Mouse (Mus musculus): ENCODE data around the gene Zmiz1. TPM values are rescaled to one million over a fixed set of nuclear protein-coding genes. Genes with fewer than 3 reads are reported as not detected.

Zmiz1 gene
- polyA plus RNA-seq, 1 experiment: 0.68 TPM

- TF ChIP-seq TAL1 (IDR thresholded peaks at IDR 0.05; ENCODE audit: low read length) (no peak), GATA1 (IDR thresholded peaks at IDR 0.05; ENCODE audit: low read length) (no peak)
- Histone ChIP-seq H3K27me3 (ENCODE audit: control insufficient read depth) (no peaks in the 10 kb centered on the region), H3K36me3 (ENCODE audit: control insufficient read depth) (peaks cover 22% of the 10 kb centered on the region), H3K9me3 (ENCODE audit: control insufficient read depth, low read length) (no peaks in the 10 kb centered on the region), H3K4me3 (replicated peaks) (no peak overlapping the region), H3K4me1 (ENCODE audit: control insufficient read depth) (no peaks in the 10 kb centered on the region)
These were observed 128.0 kb downstream of the Zmiz1 start for GRCm38 (mm10) chr14:25586846-25587486.

- no peaks in the 10 kb centered on the region for H3K4me1 ChIP-seq (ENCODE audit: control insufficient read depth)
- no peaks in the 10 kb centered on the region for H3K9me3 ChIP-seq (ENCODE audit: control insufficient read depth, low read length)
- H3K36me3 ChIP-seq (ENCODE audit: control insufficient read depth): peaks cover 19% of the 10 kb centered on the region
- TF ChIP-seq GATA1 (IDR thresholded peaks at IDR 0.05; ENCODE audit: low read length) (no peak), TAL1 (IDR thresholded peaks at IDR 0.05; ENCODE audit: low read length) (no peak)
- no peaks in the 10 kb centered on the region for H3K27me3 ChIP-seq (ENCODE audit: control insufficient read depth)
- no peak overlapping the region for H3K4me3 ChIP-seq (replicated peaks)
These were observed 128.6 kb downstream of the Zmiz1 start for GRCm38 (mm10) chr14:25587487-25588001.

- Histone ChIP-seq H3K9me3 (ENCODE audit: control insufficient read depth, low read length) (no peaks in the 10 kb centered on the region), H3K4me1 (ENCODE audit: control insufficient read depth) (no peaks in the 10 kb centered on the region), H3K36me3 (ENCODE audit: control insufficient read depth) (peaks cover 14% of the 10 kb centered on the region), H3K27me3 (ENCODE audit: control insufficient read depth) (no peaks in the 10 kb centered on the region), H3K4me3 (replicated peaks) (no peak overlapping the region)
- no peak for TF ChIP-seq TAL1 (IDR thresholded peaks at IDR 0.05; ENCODE audit: low read length)
- no peak for TF ChIP-seq GATA1 (IDR thresholded peaks at IDR 0.05; ENCODE audit: low read length)
These were observed 129.2 kb downstream of the Zmiz1 start for GRCm38 (mm10) chr14:25588156-25588555.

DNA sequence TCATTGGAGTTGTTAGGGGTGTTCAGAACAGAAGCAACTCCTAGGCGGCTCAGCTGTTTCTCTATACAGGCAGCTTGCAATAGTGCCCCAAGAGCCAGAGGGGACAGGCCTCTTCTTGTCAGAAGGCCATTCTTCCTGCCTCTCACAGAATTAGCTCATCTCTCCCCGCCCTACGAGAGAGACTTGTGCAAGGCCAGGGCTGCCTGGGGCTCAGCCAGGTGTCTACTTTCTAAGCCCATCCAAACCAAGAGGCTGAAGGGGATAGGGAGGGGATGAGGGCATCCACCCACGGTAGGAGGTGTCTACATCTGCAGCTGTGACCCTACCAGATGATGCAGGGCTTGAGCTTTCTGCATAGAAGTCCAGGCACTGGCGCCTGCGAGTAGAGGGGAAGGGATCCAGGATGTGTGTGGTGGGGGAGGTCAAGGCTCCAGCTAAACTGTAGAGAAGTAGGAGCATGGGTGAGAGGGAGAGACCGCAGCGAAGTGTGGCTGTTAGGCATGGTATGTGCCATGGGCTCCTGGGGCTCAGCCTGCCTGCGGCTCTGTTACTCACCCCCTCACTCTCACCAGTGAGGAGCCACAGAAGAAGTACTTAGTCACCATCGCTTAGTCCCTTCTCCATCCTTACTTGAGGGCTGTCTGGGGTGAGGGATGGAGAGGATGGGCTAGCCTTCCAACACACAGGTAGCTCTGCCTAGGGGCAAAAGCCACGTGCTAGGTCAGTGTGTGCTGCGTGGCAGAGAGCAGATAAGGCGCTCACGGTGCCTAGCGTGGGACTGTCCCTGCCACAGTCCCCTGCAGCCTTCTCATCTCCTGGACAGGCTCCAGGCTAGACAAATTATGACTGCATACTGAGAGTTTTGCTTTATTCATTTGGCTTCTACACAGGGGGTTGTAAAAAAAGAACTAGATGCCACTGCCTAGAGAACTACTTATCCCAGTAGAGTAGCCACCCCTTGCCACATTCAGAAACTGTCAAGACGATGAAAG, 130.3 kb downstream of the Zmiz1 start:
- TF ChIP-seq GATA1 (IDR thresholded peaks at IDR 0.05; ENCODE audit: low read length) (no peak), TAL1 (IDR thresholded peaks at IDR 0.05; ENCODE audit: low read length) (no peak)
- no peaks in the 10 kb centered on the region for H3K9me3 ChIP-seq (ENCODE audit: control insufficient read depth, low read length)
- peaks cover 8% of the 10 kb centered on the region for H3K36me3 ChIP-seq (ENCODE audit: control insufficient read depth)
- H3K27me3 ChIP-seq (ENCODE audit: control insufficient read depth): no peaks in the 10 kb centered on the region
- H3K4me3 ChIP-seq (replicated peaks): no peak overlapping the region
- H3K4me1 ChIP-seq (ENCODE audit: control insufficient read depth): no peaks in the 10 kb centered on the region

- Histone ChIP-seq H3K9me3 (ENCODE audit: control insufficient read depth, low read length) (no peaks in the 10 kb centered on the region), H3K4me1 (ENCODE audit: control insufficient read depth) (no peaks in the 10 kb centered on the region), H3K27me3 (ENCODE audit: control insufficient read depth) (no peaks in the 10 kb centered on the region), H3K4me3 (replicated peaks) (no peak overlapping the region), H3K36me3 (ENCODE audit: control insufficient read depth) (peaks cover 4% of the 10 kb centered on the region; the same call in 1 of the 2 replicates)
- TF ChIP-seq GATA1 (IDR thresholded peaks at IDR 0.05; ENCODE audit: low read length) (no peak), TAL1 (IDR thresholded peaks at IDR 0.05; ENCODE audit: low read length) (no peak)
These were observed 132.0 kb downstream of the Zmiz1 start for GRCm38 (mm10) chr14:25591000-25591399.

- Histone ChIP-seq H3K4me3 (replicated peaks) (no peak overlapping the region), H3K27me3 (ENCODE audit: control insufficient read depth) (no peaks in the 10 kb centered on the region), H3K4me1 (ENCODE audit: control insufficient read depth) (no peaks in the 10 kb centered on the region), H3K36me3 (ENCODE audit: control insufficient read depth) (peaks cover 4% of the 10 kb centered on the region; the same call in 1 of the 2 replicates), H3K9me3 (ENCODE audit: control insufficient read depth, low read length) (no peaks in the 10 kb centered on the region)
- TF ChIP-seq GATA1 (IDR thresholded peaks at IDR 0.05; ENCODE audit: low read length) (no peak), TAL1 (IDR thresholded peaks at IDR 0.05; ENCODE audit: low read length) (no peak)
These were observed 132.4 kb downstream of the Zmiz1 start for GRCm38 (mm10) chr14:25591426-25591825.

DNA sequence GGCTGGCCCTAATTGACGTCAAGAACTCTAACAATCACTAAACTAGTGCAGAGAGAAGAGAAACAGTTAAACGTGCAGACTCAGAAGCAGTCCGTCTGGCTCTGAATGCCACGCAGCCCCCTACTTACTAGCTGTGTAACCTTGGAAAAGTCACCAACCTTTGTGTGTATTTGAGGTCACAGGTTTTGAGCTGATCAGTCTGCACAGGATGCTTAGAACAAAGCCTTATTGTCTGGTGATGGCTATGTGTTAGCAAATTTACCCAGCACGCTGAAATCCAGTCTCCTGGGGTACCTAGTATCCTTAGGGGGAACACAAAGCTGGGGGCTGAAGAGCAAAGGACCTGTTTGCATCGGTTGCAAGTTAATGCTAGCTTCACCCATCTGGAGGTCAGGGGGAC, 133.5 kb downstream of the Zmiz1 start:
- Histone ChIP-seq H3K27me3 (ENCODE audit: control insufficient read depth) (no peaks in the 10 kb centered on the region), H3K9me3 (ENCODE audit: control insufficient read depth, low read length) (no peaks in the 10 kb centered on the region), H3K4me1 (ENCODE audit: control insufficient read depth) (no peaks in the 10 kb centered on the region), H3K4me3 (replicated peaks) (no peak overlapping the region), H3K36me3 (ENCODE audit: control insufficient read depth) (peaks cover 4% of the 10 kb centered on the region; the same call in 1 of the 2 replicates)
- TF ChIP-seq GATA1 (IDR thresholded peaks at IDR 0.05; ENCODE audit: low read length) (no peak), TAL1 (IDR thresholded peaks at IDR 0.05; ENCODE audit: low read length) (no peak)

DNA sequence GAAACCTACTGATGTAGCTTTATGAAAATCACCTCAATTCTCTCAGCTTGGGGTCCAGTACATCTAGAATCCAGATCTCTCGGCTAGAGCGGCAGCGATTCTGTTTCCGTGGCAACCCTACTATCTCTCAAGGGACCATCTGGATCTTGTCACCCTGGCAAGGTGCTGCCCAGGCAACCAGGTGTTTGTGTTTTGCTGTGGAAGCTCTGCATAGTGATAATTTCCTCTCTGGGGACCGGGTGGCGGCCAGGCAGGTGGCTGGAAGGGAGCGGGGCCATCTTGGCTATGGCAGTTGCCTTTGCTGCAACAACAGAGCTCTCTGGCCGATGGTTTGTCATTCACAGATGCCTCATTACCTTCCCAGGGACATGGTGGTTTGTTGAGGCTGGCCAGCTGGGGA, 134.9 kb downstream of the Zmiz1 start:
- no peak for TF ChIP-seq TAL1 (IDR thresholded peaks at IDR 0.05; ENCODE audit: low read length)
- TF ChIP-seq GATA1 (IDR thresholded peaks at IDR 0.05; ENCODE audit: low read length): no peak
- Histone ChIP-seq H3K36me3 (ENCODE audit: control insufficient read depth) (peaks cover 12% of the 10 kb centered on the region), H3K27me3 (ENCODE audit: control insufficient read depth) (no peaks in the 10 kb centered on the region), H3K9me3 (ENCODE audit: control insufficient read depth, low read length) (no peaks in the 10 kb centered on the region), H3K4me1 (ENCODE audit: control insufficient read depth) (no peaks in the 10 kb centered on the region), H3K4me3 (replicated peaks) (no peak overlapping the region)

GRCm38 (mm10) chr14:25594611-25595010, 135.6 kb downstream of the Zmiz1 start:
- Histone ChIP-seq H3K27me3 (ENCODE audit: control insufficient read depth) (no peaks in the 10 kb centered on the region), H3K4me3 (replicated peaks) (no peak overlapping the region), H3K36me3 (ENCODE audit: control insufficient read depth) (peaks cover 9% of the 10 kb centered on the region), H3K4me1 (ENCODE audit: control insufficient read depth) (no peaks in the 10 kb centered on the region), H3K9me3 (ENCODE audit: control insufficient read depth, low read length) (no peaks in the 10 kb centered on the region)
- TF ChIP-seq TAL1 (IDR thresholded peaks at IDR 0.05; ENCODE audit: low read length): no peak
- TF ChIP-seq GATA1 (IDR thresholded peaks at IDR 0.05; ENCODE audit: low read length): no peak
